Mouse (Mus musculus): Measurements from ENCODE around the gene Ctsa.
A peak's percentile ranks its signal among the peaks of the same experiment; 100 is the strongest.

The Ctsa gene

GRCm38 (mm10) chr2:164832748-164833301, at the start of gene Ctsa:
Gene Ctsa (plus strand): TSS chr2:164832873.
- peak; percentile 81 for DNase-seq

- no peak for DNase-seq
Measured at GRCm38 (mm10) chr2:164783926-164784581, 48.6 kb upstream of the Ctsa start.

GRCm38 (mm10) chr2:164784869-164785420, 47.7 kb upstream of the Ctsa start:
- DNase-seq: peak; percentile 40

GRCm38 (mm10) chr2:164785481-164786387, 46.9 kb upstream of the Ctsa start, which contains the start of gene Snx21:
Gene Snx21 (plus strand): TSS chr2:164785823.
- peak; percentile 95 for DNase-seq

- peak; percentile 68 for DNase-seq
Measured at GRCm38 (mm10) chr2:164786388-164786885, 46.2 kb upstream of the Ctsa start.

- DNase-seq: peak; percentile 43
Measured at GRCm38 (mm10) chr2:164787032-164787431, 45.6 kb upstream of the Ctsa start.

GRCm38 (mm10) chr2:164787779-164788178, 44.9 kb upstream of the Ctsa start:
- DNase-seq: no peak

- no peak for DNase-seq
Measured at GRCm38 (mm10) chr2:164788411-164788810, 44.3 kb upstream of the Ctsa start.

GRCm38 (mm10) chr2:164790451-164790850, 42.2 kb upstream of the Ctsa start:
- DNase-seq: no peak

- DNase-seq: peak; percentile 71
Measured at GRCm38 (mm10) chr2:164791841-164792261, 40.8 kb upstream of the Ctsa start.

- DNase-seq: no peak
Measured at GRCm38 (mm10) chr2:164792400-164793190, 40.1 kb upstream of the Ctsa start.

- peak; percentile 82 for DNase-seq
Measured at GRCm38 (mm10) chr2:164793236-164793635, 39.4 kb upstream of the Ctsa start.

GRCm38 (mm10) chr2:164793772-164794171, 38.9 kb upstream of the Ctsa start:
- no peak for DNase-seq

- DNase-seq: peak; percentile 85
Measured at GRCm38 (mm10) chr2:164794293-164794692, 38.4 kb upstream of the Ctsa start.

GRCm38 (mm10) chr2:164795868-164796267, 36.8 kb upstream of the Ctsa start:
- peak; percentile 22 for DNase-seq

GRCm38 (mm10) chr2:164798554-164798953, 34.1 kb upstream of the Ctsa start:
- peak; percentile 10 for DNase-seq

GRCm38 (mm10) chr2:164800252-164801004, 32.2 kb upstream of the Ctsa start:
- DNase-seq: no peak

GRCm38 (mm10) chr2:164803201-164803920, 29.3 kb upstream of the Ctsa start:
- no peak for DNase-seq

GRCm38 (mm10) chr2:164803921-164804313, 28.8 kb upstream of the Ctsa start:
- no peak for DNase-seq

- peak; percentile 98 for DNase-seq
Measured at GRCm38 (mm10) chr2:164804533-164805331, 27.9 kb upstream of the Ctsa start, which contains the start of the genes Acot8 and Zswim3. Gene Acot8 (minus strand): TSS chr2:164804882. Gene Zswim3 (plus strand): TSS chr2:164805098.

Data from cerebellum, adult 9-11 months (tissue).